Mouse (Mus musculus): Measurements from ENCODE around the gene Dmac2. TPM values are rescaled to one million over a fixed set of nuclear protein-coding genes. Genes with fewer than 3 reads are reported as not detected.

Dmac2 gene
- 13.1 and 16.7 TPM in 2 replicates for polyA plus RNA-seq (2015; fragmentation: Nextera tagmentation; extraction: Ambion mirVana)

GRCm38 (mm10) chr7:25618865-25619721 is at the start of gene Dmac2:
Dmac2 (plus strand) TSS chr7:25619414.

GRCm38 (mm10) chr7:25615706-25616011 is 3.6 kb upstream of the Dmac2 start, which contains the start of gene Erich4:
Erich4 (minus strand) TSS chr7:25615892.

GRCm38 (mm10) chr7:25626509-25627430 is 7.6 kb downstream of the Dmac2 start, which contains the start of gene B3gnt8:
B3gnt8 (plus strand) TSS chr7:25626654.

DNA sequence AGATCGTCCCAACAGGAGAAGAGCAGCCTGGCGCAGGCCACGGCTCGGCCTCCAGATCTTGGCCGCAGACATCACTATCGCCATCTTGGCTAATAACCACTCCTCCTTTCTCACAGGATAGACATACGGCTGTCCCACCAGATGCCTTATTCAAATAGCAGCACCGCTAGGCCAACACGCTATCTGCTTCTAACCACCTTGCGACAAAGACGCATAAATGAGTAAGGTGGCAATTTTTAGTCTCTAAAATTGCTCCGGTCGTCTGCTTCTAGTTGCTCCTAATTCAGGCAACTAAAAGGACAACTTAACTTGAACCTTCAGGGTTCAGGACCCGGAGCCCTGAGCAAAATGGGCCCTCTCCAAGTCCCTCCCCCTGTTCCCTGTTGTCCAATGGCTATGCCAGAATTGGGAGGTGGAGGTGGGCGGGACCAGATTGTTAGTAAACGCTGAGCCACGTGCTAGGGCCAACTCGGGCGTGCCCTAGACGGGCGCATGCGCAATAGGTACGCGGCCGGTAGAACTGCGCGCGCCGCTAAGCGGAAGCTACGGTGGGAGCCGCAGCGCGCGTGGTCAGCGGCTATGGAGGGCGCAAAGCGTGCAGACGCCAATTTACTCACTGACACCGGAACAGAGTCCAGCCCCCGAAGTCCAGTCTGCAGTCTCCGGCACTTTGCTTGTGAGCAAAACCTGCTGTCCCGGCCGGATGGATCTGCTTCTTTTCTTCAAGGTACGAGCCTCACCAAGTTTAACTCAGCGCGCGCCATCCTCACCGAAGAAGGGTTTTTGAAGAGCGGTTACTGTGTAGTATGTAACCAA is 39.7 kb downstream of the Dmac2 start, which contains the start of the genes Bckdha and Exosc5:
TSS of gene Bckdha (minus strand) at position 325 of the 816 bp plus-strand sequence.
TSS of gene Exosc5 (plus strand) at position 508 of the 816 bp plus-strand sequence.

GRCm38 (mm10) chr7:25674719-25675300 is 55.6 kb downstream of the Dmac2 start, which contains the start of gene Tmem91:
Tmem91 (minus strand) TSS chr7:25675166.

Other genes starting within 250 kb of the Dmac2 start
- gene Cnfn, start 249.7 kb upstream of the Dmac2 start, polyA plus RNA-seq (2015; fragmentation: Nextera tagmentation; extraction: Ambion mirVana), result not detected in 2 replicates
- gene Lipe, start 220.7 kb upstream of the Dmac2 start, polyA plus RNA-seq (2015; fragmentation: Nextera tagmentation; extraction: Ambion mirVana), result 6.1 and 7.0 TPM in 2 replicates
- not detected in 2 replicates for gene Cxcl17, start 206.5 kb upstream of the Dmac2 start, polyA plus RNA-seq (2015; fragmentation: Nextera tagmentation; extraction: Ambion mirVana)
- gene Ceacam1, start 141.8 kb upstream of the Dmac2 start, polyA plus RNA-seq (2015; fragmentation: Nextera tagmentation; extraction: Ambion mirVana), result 6.6 and 10.4 TPM in 2 replicates
- gene Ceacam2, start 79.6 kb upstream of the Dmac2 start, polyA plus RNA-seq (2015; fragmentation: Nextera tagmentation; extraction: Ambion mirVana), result not detected in 2 replicates
- not detected in 2 replicates for gene Erich4, start 3.5 kb upstream of the Dmac2 start, polyA plus RNA-seq (2015; fragmentation: Nextera tagmentation; extraction: Ambion mirVana)
- 6.6 and 10.9 TPM in 2 replicates for gene B3gnt8, start 7.2 kb downstream of the Dmac2 start, polyA plus RNA-seq (2015; fragmentation: Nextera tagmentation; extraction: Ambion mirVana)
- 28.4 and 36.6 TPM in 2 replicates for gene Bckdha, start 39.6 kb downstream of the Dmac2 start, polyA plus RNA-seq (2015; fragmentation: Nextera tagmentation; extraction: Ambion mirVana)
- gene Exosc5, start 39.8 kb downstream of the Dmac2 start, polyA plus RNA-seq (2015; fragmentation: Nextera tagmentation; extraction: Ambion mirVana), result 97.0 and 103 TPM in 2 replicates
- 2.6 and 2.9 TPM in 2 replicates for gene Tmem91, start 55.8 kb downstream of the Dmac2 start, polyA plus RNA-seq (2015; fragmentation: Nextera tagmentation; extraction: Ambion mirVana)
- 38.0 and 44.5 TPM in 2 replicates for gene B9d2, start 61.4 kb downstream of the Dmac2 start, polyA plus RNA-seq (2015; fragmentation: Nextera tagmentation; extraction: Ambion mirVana)
- 14.9 and 17.7 TPM in 2 replicates for gene Tgfb1, start 67.6 kb downstream of the Dmac2 start, polyA plus RNA-seq (2015; fragmentation: Nextera tagmentation; extraction: Ambion mirVana)
- gene Ccdc97, start 99.7 kb downstream of the Dmac2 start, polyA plus RNA-seq (2015; fragmentation: Nextera tagmentation; extraction: Ambion mirVana), result 10.8 and 11.4 TPM in 2 replicates
- gene Hnrnpul1, start 135.3 kb downstream of the Dmac2 start, polyA plus RNA-seq (2015; fragmentation: Nextera tagmentation; extraction: Ambion mirVana), result 48.8 and 50.2 TPM in 2 replicates
- gene Axl, start 169.3 kb downstream of the Dmac2 start, polyA plus RNA-seq (2015; fragmentation: Nextera tagmentation; extraction: Ambion mirVana), result 53.3 and 71.1 TPM in 2 replicates
- 17.3 and 31.2 TPM in 2 replicates for gene Cyp2s1, start 197.5 kb downstream of the Dmac2 start, polyA plus RNA-seq (2015; fragmentation: Nextera tagmentation; extraction: Ambion mirVana)

Measured in spleen, postnatal 0 days (tissue).